Mouse (Mus musculus) adrenal gland, adult (tissue): Measurements from ENCODE around the gene Mon1b.
A peak's percentile ranks its signal among the peaks of the same experiment; 100 is the strongest.

ENCODE experiments used
- DNase-seq, 2 experiments: peaks; one replicate each; pipeline ENCODE4 v3.0.0; 2022 to 2023; ENCODE audit warnings: low spot score in 1 of 2; ENCODE audit not compliant: inconsistent age in 2 of 2

The Mon1b gene

DNA sequence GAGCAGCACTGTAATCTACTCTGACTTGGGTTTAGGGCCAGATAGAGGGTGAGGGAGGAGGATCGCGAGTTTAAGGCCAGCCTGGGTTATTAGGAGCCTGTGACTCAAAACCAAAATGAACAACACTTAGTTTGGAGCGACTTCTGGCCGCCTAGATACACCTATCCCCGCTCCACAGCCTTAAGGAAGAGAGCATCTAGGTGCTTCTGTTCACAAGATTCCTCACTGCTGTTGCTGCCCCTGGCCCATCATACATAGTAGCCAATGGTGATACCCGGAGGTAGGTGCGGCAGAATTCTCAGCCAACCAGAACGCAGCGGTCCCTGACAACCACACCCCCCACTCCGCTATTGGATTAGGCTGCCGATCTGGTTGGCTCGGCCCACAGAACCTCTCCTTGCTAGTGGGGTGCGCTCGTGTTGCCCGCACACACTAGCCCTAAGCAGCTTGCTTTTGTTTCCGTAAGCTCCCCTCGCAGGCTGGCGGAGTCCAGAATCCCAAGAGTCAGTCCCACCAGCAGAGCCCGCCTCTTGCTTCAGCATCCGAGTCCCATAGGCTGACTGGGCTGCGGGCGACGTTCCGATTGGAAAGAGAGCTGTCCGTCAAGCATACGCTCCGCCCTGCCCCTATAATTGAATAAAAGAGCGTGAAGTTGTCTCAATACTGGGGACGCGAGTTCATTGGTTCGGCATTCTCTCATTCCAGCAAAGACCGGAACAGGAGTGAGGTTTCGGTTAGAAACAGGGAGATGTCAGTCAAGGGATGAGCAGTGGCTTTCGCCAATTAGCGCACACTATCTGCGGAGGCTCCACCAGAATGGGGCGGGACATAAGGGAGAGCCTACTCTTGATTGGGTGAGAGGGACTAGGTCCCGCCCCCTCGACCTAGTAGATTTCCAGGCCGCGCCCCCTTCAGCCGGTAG lies at the start of gene Mon1b:
Gene Mon1b (plus strand): TSS at position 918 of the 922 bp plus-strand sequence.
- DNase-seq: peak; percentile 99 to 100

DNA sequence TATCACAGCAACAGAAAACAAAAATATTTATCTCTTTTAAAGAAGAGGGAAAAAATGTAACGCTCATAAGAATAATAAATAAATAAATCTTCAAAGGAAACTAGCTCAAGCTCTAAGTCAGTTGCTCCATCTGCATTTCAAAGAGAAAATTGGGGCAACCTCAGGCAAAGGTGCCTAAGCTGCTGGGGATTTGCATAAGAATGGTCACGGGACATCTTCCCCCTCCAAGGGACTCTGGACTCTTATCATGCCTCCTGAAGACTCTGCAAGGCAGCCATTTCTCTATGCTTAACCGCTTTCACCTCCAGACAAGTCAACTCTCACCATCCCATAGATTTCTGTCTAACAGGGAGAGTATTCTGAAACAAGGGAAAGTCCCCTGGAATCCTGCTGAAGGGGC lies 37.0 kb upstream of the Mon1b start:
- DNase-seq: no peak

DNA sequence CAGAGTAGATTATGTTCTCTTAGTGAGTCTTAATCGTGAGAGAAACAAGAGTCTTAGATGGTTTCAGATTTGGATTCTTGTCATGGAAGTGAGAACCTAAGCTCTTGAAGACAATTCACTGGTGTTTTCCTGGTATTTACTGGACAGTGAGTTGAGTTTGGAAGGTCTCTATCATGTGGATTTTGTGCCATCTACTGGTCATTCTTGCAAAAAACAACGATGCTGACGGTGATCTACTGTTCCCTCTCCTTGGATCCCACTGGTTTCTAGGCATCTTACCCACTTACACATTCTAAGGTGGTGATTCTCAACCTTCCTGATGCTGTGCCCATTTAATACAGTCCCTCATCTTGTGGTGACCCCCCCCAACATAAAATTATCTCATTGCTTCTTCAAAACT lies 2.8 kb upstream of the Mon1b start:
- peak in 1 of 2 experiments; percentile 81 for DNase-seq

DNA sequence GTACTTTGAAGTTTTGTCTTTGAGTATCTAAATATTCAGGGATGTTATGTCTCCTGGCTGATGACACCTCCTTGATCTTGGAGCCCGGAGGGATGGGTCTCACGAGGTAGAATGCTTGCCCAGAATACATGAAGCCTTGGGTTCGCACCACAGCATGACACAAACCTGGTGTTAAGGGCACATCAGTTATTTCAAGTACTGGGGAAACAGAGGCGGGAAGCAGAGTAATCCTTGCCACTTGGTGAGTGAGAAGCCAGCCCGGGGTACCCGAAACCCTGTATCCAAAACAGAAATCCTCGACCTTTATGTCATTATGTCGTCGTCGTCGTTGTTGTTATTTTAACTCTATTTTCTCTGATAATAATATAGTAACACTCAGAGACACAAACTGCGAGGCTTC lies 1.2 kb upstream of the Mon1b start:
- peak in 1 of 2 experiments; percentile 12 for DNase-seq

DNA sequence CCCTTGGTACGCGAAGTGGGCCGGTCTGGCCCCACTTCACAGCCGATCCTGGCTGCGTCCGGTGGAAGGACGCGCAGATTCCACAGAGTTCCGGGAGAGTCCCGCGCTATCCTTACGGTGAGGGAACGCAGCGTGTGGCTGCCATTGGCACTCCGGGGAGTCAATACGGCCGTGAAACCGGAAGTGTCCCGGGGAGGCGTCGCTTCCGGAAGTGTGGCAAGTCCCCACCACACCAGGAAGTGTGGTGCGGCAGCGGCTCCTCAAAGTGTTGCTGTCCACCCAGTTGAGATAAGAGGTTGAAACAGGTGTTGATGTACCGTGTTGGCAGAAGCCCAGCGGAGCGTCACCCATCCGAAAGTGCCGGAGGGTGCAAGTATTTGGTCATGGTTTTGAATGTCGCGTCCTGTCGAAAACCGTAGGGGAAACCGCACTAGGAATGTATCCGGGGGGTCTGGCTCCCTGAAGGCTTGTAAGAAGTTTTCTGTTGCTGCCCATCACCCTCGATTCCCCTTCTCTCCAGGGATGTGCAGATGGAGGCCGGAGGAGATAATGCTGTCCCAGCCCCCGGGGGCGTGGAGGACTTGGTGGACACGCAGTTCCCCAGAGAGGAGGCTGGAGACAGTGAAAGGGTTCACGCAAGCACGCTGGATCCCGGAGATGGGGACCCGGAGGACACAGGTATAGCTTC lies 349 bp downstream of the Mon1b start:
- no peak for DNase-seq

DNA sequence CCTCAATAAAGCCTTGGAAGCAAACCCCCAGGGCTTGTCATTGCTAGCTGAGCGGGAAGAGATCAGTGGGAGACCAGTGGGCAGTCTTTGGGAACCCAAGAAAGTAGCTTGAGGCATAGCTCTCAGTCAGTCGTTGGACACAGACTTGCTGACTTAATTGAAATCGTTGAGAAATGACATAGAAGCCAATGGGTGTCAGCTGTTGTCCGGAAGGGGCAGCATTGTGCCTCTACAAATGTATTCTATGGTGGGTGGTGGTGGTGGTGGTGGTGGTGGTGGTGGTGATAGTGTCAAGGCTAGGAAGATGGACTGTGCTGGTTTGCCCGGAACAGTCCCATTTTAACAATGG lies 867 bp downstream of the Mon1b start:
- no peak for DNase-seq

DNA sequence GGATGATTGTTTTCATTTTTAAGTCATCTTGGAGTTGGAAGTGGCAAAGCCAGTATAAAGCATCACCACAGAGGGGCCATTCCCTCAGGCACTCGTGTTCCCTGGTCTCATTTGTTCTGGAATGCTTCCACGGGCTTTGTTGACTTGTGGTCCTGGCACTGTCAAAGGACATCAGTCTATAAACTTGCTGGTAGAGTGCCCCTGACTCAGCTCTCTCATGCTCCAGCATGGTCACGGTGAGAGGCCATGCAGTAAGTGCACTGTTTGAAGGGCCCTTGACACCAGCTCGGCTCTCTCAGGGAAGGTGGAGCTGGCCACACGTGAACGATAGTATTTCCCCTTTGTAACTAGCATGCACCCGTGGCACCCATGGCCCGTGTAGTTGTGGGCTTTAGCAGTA lies 5.0 kb downstream of the Mon1b start:
- DNase-seq: no peak

DNA sequence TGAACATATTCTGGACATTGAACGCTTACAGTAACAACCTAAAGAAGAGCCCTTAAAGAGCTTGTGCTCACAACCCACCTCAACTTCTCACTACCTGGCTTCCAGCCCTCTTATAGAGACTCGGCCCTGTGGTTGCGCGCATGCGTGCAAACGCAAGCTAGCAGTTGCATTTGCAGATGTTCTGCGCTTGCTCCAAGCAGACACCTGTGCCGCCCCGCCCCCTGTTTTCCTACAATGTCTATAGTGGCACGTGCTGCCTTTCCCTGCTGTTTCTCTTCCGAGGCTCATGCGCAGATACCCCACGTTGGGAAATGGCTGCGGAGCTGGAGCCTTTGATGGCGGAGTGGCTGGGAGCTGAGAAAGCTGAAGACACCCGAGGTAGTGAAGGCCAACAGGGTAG lies 7.5 kb downstream of the Mon1b start, which contains the start of gene Syce1l:
Gene Syce1l (plus strand): TSS at position 288 of the 400 bp plus-strand sequence.
- DNase-seq: no peak

DNA sequence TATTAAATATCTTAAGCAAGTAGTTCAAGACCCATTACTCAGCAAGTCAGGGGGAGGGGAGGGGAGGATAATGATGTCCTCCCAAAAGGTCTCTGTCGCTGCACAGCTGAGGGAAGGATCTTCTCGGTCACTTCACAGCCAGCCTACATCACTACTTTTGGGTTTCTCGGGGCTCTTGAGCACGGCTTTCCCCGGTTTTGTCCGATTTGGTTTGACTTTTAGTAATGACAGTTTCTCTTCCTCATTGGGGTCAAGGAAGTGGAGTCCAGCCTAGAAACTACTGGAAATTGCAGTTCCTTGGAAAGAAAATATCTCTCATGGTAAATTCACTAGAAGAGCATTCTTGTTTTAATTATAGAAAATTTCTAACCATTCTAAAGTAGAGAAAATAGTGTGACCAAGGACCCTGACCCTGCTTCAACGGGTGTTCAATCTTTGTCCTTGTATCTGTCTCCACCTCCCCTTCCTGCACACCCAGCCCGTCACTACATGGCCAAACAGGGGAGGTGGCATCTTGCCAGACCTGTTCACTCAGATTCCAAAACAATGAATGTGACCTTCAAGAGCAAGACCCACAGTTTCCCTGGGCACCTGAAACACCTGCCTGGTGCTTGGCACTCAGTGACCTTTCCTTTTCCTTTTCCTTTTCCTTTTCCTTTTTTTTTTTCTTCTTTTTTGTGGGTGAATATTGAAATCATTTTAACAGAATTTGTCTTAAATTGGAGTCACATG lies 8.3 kb downstream of the Mon1b start:
- no peak for DNase-seq

DNA sequence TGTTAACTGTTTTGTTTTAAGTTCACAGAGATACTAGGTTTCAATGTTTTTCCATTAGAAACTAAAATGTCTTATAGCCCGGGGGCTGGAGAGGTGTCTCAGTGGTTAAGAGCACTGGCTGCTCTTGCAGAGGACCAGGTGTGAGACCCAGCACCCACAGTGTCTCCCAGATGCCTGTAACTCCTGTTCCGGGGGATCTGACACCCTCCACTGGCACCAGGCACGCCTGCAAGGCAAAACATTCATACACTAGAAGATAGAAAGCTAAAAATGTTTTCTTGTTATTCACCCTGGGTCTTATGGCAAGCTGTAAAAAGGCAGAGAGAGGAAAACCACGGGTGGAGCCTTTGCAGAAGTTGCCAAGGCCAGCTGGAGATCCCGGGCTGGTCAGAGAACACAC lies 9.8 kb downstream of the Mon1b start:
- no peak for DNase-seq

DNA sequence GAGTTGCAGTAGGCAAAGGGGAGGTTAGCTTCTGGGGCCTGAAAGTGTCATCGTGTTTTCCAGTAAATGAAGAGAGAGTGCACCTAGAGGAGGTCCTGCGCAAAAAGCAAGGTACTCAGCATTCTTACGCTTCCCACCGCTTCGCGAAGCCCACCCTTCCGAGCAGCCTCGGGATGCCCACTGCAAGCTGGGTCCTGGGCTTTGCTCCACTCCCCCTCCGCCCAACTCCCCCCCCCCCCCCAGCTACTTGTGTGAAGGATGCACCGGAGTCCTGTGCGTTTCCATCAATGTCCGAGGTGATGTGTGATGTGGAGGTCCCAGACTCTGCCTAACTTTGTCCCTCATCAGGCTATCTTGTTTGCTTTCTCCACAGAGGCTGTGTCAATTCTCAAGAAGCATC lies 17.1 kb downstream of the Mon1b start:
- DNase-seq: no peak

DNA sequence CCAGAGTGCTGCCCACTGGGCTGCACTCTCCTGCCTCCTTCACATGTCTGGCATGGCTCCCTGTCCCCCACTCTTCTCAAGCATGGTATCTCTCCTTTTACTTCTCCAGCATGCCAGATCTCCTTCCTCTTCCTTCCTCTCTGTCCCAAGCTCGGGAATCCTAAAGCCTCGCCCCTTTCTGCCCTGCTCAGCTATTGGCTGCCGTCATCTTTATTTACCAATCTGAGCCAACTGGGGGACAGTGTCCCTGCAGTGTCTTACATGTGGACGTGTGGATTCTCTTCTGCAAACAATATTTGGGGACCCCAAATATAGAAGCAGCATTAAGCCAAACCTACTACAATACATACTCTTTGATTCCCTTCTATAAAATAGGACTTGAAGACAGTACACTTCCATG lies 17.8 kb downstream of the Mon1b start:
- no peak for DNase-seq

DNA sequence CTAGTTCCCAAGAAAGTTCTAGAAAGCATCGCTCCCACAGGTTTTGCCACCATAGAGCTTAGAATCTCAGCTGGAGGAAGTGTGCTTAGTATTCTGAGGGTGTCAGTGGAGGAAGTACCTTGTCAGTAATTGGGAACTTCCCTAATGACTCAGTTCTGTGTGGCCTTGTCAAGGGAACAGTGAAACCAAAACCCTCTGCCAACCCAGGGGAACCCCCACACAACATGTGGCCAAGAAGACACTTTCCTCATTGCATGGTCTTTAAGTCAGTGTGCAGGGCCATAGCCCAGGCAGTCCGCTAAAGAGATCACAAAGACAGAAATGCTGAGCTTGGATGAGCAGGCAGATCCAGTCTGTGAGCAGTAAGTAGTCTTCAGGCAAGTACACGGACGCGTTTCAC lies 20.8 kb downstream of the Mon1b start:
- peak in 1 of 2 experiments; percentile 30 for DNase-seq

DNA sequence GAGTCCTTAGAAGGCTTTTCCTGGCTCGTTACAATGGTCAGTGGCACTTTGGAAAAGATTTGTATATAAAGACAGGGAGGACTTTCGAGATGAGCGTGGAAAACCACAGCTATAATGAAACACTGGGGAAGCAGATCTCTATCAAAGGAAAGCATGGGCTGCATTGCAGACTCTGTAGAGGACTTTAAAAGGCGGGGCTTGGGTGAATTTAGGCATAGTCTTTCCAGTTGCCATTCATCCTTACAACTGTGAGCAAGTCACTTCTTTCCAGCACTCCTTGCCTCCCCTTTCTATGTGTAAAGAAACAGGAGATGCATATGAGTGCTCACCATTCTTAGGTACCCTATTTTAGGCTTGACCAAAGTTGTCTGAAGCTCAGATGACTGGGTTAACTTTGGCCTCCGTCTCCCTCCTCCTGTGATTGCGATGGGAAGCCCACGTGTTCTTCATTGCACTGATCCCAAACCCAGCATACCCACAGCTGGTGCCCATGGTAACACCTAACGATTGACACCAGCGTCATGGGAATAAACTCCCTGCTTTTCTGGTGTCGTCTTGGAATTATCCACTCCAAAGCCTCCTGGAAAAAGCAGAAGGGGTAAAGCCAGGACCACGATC lies 21.4 kb downstream of the Mon1b start:
- no peak for DNase-seq

DNA sequence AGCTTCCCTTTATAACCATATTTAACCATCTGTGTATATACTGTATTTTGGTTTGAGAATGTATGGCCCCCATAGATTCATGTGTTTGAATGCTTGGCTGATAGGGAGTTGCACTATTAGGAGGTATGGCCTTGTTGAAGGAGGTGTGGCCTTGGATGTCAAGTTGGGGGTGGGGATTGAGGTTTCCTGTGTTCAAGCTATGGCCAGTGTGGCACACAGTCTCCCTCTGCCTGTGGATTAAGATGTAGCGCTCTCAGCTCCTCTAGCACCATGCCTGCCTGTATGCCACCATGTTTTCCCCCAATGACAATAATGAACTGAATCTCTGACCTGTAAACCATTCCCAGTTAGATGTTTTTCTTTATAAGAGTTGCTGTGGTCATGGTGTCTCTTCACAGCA lies 24.7 kb downstream of the Mon1b start:
- DNase-seq: no peak

DNA sequence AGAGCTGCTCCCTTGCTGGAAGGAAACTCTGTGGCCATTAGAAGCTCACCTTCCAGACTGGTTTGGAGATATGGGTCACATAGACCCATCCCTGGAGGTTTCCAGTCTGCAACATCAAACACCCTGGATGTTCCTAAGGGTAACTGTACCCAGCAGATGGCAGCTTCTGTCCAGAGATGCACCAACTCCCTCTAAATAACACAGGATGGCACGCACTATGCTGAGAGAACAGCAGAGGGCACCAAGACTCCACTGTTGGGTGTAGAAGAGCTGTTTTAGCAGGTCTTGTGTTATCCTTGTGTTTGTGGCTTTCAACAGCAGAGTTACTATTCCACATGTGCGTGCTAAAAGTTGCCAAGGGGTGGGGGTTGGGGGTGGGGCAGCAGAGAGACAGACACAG lies 29.2 kb downstream of the Mon1b start:
- peak; percentile 81 to 94 for DNase-seq

DNA sequence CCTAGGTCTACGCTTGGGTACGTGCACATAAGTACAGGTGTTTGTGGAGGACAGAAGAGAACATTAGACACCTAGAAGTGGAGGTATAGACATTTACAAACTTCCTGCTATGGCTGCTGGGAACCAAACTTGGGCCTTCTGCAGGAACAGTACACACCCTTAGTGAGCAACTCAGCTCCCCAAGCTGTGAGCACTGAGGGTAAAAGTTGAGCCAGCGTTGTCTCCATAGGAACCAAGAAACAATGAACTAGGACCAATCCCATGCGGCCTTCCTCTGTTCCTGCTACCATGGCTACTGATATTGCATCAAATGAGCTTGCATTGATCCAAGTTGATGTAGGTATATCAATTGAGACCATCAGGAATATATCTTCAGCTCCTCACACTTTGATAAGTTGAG lies 29.6 kb downstream of the Mon1b start:
- DNase-seq: no peak

DNA sequence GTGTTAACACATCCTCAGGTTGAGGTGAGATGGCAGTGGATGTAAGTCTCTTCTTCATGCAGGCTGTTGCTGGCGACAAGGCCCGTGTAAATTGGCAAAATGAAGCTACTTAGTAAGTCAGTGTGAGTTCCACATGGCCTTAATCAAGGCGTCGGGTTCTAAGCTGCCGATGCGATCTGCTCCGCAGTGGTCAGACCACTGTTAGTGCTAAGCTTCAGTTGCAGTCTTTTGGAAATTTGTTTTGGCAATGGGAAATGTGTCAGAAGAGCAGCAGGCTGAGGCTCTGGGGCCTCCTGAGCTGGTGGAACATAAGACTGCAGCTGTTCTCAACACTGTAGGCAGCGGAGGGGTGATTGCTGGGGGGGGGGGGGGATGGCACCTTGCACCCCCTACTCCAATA lies 30.6 kb downstream of the Mon1b start:
- no peak for DNase-seq

DNA sequence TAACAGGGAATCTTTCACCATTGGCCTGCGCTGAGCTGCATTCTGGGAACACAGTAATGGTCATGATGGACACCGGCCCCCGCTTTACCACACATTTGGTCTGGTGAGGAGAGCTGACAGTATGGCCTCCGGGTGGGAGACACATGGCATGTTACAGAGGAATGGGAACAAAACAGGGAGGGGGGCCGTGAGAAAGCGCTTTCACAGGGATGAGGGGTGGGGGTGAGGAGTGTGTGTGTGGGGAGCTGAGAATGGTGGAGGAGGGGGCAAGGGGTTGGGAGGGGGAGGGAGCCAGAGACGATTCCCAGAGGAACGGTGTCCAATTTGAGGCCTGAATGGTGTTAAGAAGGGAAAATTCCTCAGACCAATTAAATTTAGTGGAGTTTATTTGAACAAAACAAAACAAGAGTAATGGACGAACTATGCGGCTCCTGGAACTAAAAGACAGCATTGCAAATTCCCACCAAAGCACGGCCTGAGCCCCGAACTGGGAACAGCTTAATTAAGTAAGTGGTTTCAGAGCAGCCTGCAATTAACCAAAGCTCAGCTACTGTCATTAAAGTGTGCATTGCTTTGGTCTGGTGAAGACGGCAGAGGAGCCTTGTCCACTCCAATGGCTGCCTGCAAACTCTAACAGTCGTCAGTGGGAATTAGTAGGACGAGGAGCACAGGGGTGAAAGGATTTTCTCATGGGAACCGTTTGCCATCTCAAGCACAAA lies 31.5 kb downstream of the Mon1b start:
- DNase-seq: no peak

DNA sequence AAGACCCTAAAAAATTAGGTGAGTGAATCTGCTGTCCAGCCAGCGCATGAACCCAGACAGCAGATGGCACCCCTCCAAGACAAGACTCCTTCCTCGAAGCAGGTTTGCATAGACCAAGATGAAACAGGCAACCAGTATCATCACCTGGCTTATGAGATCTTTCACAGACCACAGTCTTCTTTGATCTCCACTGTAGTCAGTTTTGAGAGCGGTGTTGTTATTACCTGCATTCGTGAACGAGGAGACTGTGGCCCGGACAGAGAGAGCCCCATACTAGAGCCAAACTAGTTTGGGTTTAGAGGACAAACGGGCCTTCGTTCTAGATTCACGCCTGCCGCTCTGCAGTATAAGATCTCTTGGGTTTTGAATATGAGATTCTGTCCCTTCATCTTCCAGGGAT lies 34.5 kb downstream of the Mon1b start:
- no peak for DNase-seq
